Mouse (Mus musculus): ENCODE results near the gene Snx9. TPM values are rescaled to one million over a fixed set of nuclear protein-coding genes. Genes with fewer than 3 reads are reported as not detected.

The Snx9 gene
- polyA plus RNA-seq, 1 experiment from 2014 or later, result 30.6 TPM

- Histone ChIP-seq H3K4me3 (replicated peaks) (no peak overlapping the region), H3K4me2 (no peak overlapping the region), H3K9ac (replicated peaks) (no peak overlapping the region), H3K27ac (no peak overlapping the region), H3K4me1 (replicated peaks) (peaks cover 13% of the 10 kb centered on the region; the same call in 1 of the 2 replicates), H3K9me3 (no peaks in the 10 kb centered on the region), H3K27me3 (no peaks in the 10 kb centered on the region), H3K36me3 (no peaks in the 10 kb centered on the region)
- WGBS, result 83% methylated on average over 4 of the region's 4 CpGs
- ATAC-seq (ENCODE audit: insufficient number of reproducible peaks, insufficient read depth, low FRiP score, low TSS enrichment, low read depth), result no peak
These were observed 37.7 kb downstream of the Snx9 start for GRCm38 (mm10) chr17:5878878-5879277.

DNA sequence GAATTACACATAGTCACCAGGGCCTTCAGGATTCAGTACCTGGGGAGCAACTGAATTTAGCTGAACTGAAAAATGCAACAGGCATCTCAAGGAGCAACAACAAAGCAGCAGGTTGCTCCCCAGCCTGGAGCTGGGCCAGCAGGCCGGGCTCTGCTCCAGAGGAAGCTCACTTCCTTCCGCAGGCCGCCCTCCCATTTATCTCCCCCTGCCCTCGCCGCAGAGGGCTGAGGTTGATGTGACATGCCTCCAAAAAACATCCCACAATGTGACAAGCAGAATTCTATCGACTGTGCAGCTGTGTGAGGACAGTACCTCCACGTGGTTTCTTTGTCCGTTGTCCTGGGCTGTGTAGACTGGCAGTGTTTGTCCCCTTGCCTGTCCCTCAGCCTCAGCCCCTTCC is 44.3 kb downstream of the Snx9 start:
- Histone ChIP-seq H3K36me3 (peaks cover 6% of the 10 kb centered on the region), H3K27ac (0 out of 2 replicates have a peak overlapping the region, but pooled peaks have one; percentile 0), H3K4me3 (replicated peaks) (no peak overlapping the region), H3K9me3 (no peaks in the 10 kb centered on the region), H3K4me2 (no peak overlapping the region), H3K4me1 (replicated peaks) (peaks cover 5% of the 10 kb centered on the region; the same call in 1 of the 2 replicates), H3K9ac (replicated peaks) (no peak overlapping the region), H3K27me3 (no peaks in the 10 kb centered on the region)
- WGBS, result 72% methylated on average over 8 of the region's 8 CpGs
- no peak for ATAC-seq (ENCODE audit: insufficient number of reproducible peaks, insufficient read depth, low FRiP score, low TSS enrichment, low read depth)

DNA sequence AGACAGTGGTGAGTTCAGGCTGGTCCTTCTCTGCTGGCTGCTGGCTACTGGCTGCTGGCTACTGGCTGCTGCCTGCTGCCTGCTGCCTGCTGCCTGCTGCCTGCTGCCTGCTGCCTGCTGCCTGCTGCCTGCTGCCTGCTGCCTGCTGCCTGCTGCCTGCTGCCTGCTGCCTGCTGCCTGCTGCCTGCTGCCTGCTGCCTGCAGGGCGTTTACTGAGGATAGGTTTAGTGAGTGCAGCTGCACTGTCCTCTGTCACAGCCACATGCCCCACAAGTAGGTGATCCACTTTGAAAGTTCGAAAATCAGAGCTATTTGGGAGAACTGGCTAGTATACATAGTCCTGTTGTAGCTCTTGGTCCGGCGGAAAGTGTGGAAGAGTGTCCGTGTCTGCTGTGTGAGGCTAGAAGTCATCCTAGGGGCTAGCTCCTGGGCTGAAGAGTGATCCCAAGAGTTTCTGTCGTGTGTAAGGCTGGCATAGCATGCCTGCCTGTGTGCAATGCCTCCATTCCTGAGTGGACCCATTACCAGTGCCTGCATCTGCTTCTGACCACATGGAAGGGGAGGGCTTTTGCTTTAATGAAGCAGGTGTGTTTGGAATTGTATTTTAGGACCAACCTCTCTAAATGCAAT is 45.2 kb downstream of the Snx9 start:
- Histone ChIP-seq H3K27me3 (no peaks in the 10 kb centered on the region), H3K4me2 (no peak overlapping the region), H3K4me3 (replicated peaks) (no peak overlapping the region), H3K27ac (0 out of 2 replicates have a peak overlapping the region, but pooled peaks have one; percentile 23), H3K4me1 (replicated peaks) (peaks cover 5% of the 10 kb centered on the region; the same call in 1 of the 2 replicates), H3K36me3 (peaks cover 14% of the 10 kb centered on the region), H3K9me3 (no peaks in the 10 kb centered on the region), H3K9ac (replicated peaks) (no peak overlapping the region)
- 74% methylated on average over 6 of the region's 6 CpGs for WGBS
- ATAC-seq (ENCODE audit: insufficient number of reproducible peaks, insufficient read depth, low FRiP score, low TSS enrichment, low read depth), result no peak

DNA sequence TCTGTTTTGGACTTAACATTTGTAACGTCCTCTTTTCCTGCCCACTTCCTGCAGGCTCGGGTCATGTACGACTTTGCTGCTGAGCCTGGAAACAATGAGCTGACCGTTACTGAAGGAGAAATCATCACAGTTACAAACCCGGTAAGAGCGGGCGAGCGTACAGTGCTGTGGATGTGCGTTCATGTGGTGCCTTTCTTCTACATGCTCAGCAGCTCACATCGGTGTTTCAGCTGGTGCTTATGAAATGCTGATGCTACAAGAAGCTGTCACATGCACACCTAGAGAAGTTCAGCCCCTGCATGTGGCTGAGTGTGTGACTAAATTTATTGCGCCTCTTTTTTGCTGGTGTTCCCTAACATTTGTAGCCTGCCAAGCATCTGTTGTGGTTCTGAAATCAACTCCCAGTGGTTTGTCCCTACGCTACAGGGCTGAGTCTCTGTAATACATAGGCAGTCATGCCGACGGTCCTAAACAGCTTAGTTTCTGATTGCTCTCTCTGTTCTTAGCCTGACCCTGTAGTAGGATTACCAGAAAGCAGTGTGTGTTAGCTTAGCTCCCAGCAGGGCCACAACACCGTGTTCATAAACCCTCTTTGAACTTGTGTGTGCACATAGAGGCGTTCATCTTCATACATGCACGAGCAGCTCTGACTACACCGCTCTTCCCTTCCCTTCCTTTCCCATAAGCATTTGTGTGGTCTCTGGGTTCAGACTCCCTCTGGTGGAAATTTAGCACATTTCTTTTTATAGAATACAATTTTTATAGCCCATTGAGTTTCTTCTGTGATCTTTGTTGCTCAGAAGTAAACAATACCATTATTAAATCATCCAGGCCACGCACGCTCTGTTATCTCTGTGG is 46.0 kb downstream of the Snx9 start:
- peaks cover 14% of the 10 kb centered on the region for H3K36me3 ChIP-seq
- no peaks in the 10 kb centered on the region for H3K9me3 ChIP-seq
- ATAC-seq (ENCODE audit: insufficient number of reproducible peaks, insufficient read depth, low FRiP score, low TSS enrichment, low read depth), result peak; percentile 56; the same call in 1 of the 2 replicates
- H3K4me2 ChIP-seq, result no peak overlapping the region
- no peak overlapping the region for H3K9ac ChIP-seq (replicated peaks)
- H3K27me3 ChIP-seq, result no peaks in the 10 kb centered on the region
- peaks cover 5% of the 10 kb centered on the region; the same call in 1 of the 2 replicates for H3K4me1 ChIP-seq (replicated peaks)
- 78% methylated on average over 20 of the region's 20 CpGs for WGBS
- H3K4me3 ChIP-seq (replicated peaks), result no peak overlapping the region
- H3K27ac ChIP-seq, result 0 out of 2 replicates have a peak overlapping the region, but pooled peaks have one; percentile 29

DNA sequence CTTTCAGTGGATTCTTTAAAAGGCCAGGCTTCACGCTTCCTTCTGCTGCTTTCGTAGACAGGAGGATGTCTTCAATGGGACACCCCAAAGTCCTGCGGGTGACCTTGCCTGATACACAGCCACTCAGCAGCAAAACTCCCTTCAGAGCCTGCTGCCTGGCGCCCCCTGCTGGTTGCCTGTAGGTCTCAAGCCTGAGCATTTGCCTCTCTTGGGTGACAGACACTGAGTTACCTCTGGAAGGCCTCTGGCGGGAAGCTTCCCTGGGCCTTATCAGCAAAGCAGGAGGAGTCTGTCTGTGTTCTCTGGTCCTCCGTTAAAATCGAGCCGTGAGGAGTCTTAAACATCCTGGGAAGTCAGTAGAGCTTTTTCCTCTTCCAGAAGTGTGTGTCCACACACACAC is 49.3 kb downstream of the Snx9 start:
- H3K36me3 ChIP-seq, result peaks cover 16% of the 10 kb centered on the region
- no peak overlapping the region for H3K4me3 ChIP-seq (replicated peaks)
- H3K27ac ChIP-seq, result no peak overlapping the region
- H3K4me1 ChIP-seq (replicated peaks), result peaks cover 5% of the 10 kb centered on the region; the same call in 1 of the 2 replicates
- no peak for ATAC-seq (ENCODE audit: insufficient number of reproducible peaks, insufficient read depth, low FRiP score, low TSS enrichment, low read depth)
- H3K27me3 ChIP-seq, result no peaks in the 10 kb centered on the region
- no peaks in the 10 kb centered on the region for H3K9me3 ChIP-seq
- H3K4me2 ChIP-seq, result no peak overlapping the region
- no peak overlapping the region for H3K9ac ChIP-seq (replicated peaks)
- 42% methylated on average over 8 of the region's 8 CpGs for WGBS

GRCm38 (mm10) chr17:5891933-5892683 is 51.0 kb downstream of the Snx9 start:
- ATAC-seq (ENCODE audit: insufficient number of reproducible peaks, insufficient read depth, low FRiP score, low TSS enrichment, low read depth), result no peak; the same call in 1 of the 2 replicates
- H3K4me2 ChIP-seq, result no peak overlapping the region
- H3K9ac ChIP-seq (replicated peaks), result no peak overlapping the region
- no peaks in the 10 kb centered on the region for H3K9me3 ChIP-seq
- H3K36me3 ChIP-seq, result peaks cover 18% of the 10 kb centered on the region
- H3K4me3 ChIP-seq (replicated peaks), result no peak overlapping the region
- 0 out of 2 replicates have a peak overlapping the region, but pooled peaks have one; percentile 29 for H3K27ac ChIP-seq
- no peaks in the 10 kb centered on the region for H3K27me3 ChIP-seq
- 90% methylated on average over 9 of the region's 9 CpGs for WGBS
- H3K4me1 ChIP-seq (replicated peaks), result peaks cover 3% of the 10 kb centered on the region; the same call in 1 of the 2 replicates

- Histone ChIP-seq H3K4me2 (no peak overlapping the region), H3K9ac (replicated peaks) (no peak overlapping the region), H3K27ac (0 out of 2 replicates have a peak overlapping the region, but pooled peaks have one; percentile 29), H3K4me3 (replicated peaks) (no peak overlapping the region), H3K27me3 (no peaks in the 10 kb centered on the region), H3K36me3 (peaks cover 18% of the 10 kb centered on the region), H3K9me3 (no peaks in the 10 kb centered on the region), H3K4me1 (replicated peaks) (no peaks in the 10 kb centered on the region)
- no peak for ATAC-seq (ENCODE audit: insufficient number of reproducible peaks, insufficient read depth, low FRiP score, low TSS enrichment, low read depth)
- 24% methylated on average over 7 of the region's 7 CpGs for WGBS
These were observed 52.0 kb downstream of the Snx9 start for GRCm38 (mm10) chr17:5893092-5893491.

DNA sequence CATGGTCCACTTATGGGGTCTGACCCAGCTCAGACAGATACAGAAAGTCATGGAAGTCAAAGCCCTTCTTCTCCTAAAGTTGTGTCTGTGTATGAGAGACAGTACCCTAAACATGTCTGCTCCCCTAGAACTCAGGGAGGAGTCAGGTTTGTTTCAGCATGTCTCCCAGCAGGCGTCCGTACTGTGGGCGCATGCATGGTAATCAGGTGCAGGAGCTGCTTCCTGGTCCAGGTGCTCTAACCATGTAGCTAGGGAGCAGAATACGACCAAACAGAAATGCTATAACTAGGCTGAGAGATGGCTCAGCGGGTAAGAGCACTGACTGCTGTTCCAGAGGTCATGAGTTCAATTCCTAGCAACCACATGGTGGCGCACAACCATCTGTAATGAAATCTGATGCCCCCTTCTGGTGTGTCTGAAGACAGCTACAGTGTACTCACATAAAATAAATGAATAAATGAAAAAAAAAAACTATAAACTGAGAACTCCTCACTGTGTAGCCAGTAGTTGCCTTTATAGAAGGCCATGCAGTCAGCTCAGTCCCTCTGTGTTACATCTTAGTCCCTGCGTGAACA is 52.5 kb downstream of the Snx9 start:
- no peak for ATAC-seq (ENCODE audit: insufficient number of reproducible peaks, insufficient read depth, low FRiP score, low TSS enrichment, low read depth)
- Histone ChIP-seq H3K27ac (no peak overlapping the region), H3K4me2 (no peak overlapping the region), H3K4me1 (replicated peaks) (no peaks in the 10 kb centered on the region), H3K9me3 (no peaks in the 10 kb centered on the region), H3K27me3 (no peaks in the 10 kb centered on the region), H3K36me3 (peaks cover 18% of the 10 kb centered on the region), H3K9ac (replicated peaks) (no peak overlapping the region), H3K4me3 (replicated peaks) (no peak overlapping the region)
- WGBS, result 72% methylated on average over 7 of the region's 7 CpGs

- no peak overlapping the region for H3K9ac ChIP-seq (replicated peaks)
- no peaks in the 10 kb centered on the region for H3K4me1 ChIP-seq (replicated peaks)
- ATAC-seq (ENCODE audit: insufficient number of reproducible peaks, insufficient read depth, low FRiP score, low TSS enrichment, low read depth), result no peak
- H3K4me3 ChIP-seq (replicated peaks), result no peak overlapping the region
- no peak overlapping the region for H3K4me2 ChIP-seq
- WGBS, result 42% methylated on average over 4 of the region's 4 CpGs
- no peaks in the 10 kb centered on the region for H3K9me3 ChIP-seq
- H3K27ac ChIP-seq, result no peak overlapping the region
- H3K27me3 ChIP-seq, result no peaks in the 10 kb centered on the region
- peaks cover 27% of the 10 kb centered on the region for H3K36me3 ChIP-seq
These were observed 54.9 kb downstream of the Snx9 start for GRCm38 (mm10) chr17:5896066-5896465.

DNA sequence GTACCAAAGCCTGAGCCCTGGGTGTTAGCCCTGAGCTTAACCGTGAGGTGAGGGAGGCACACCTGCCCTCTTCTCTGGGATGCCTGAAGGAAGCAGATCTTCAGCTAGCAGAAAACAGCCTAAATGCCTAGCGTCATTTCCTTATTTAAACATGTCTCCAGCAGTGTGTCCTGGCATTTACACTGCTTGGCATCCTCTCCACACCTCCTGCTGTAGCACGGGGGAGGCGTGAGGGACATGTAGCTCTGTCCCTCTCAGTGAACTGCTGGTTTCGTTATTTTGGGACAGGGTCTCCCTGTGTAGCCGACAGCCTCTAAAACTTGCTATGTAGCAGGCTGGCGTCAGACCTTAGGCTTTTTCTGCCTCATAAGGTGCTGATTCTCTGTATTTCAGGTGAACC is 55.5 kb downstream of the Snx9 start:
- 87% methylated on average over 7 of the region's 7 CpGs for WGBS
- no peak overlapping the region for H3K4me3 ChIP-seq (replicated peaks)
- no peak overlapping the region for H3K9ac ChIP-seq (replicated peaks)
- no peak overlapping the region for H3K27ac ChIP-seq
- no peak overlapping the region for H3K4me2 ChIP-seq
- H3K36me3 ChIP-seq, result peaks cover 30% of the 10 kb centered on the region
- H3K27me3 ChIP-seq, result no peaks in the 10 kb centered on the region
- H3K4me1 ChIP-seq (replicated peaks), result no peaks in the 10 kb centered on the region
- no peak for ATAC-seq (ENCODE audit: insufficient number of reproducible peaks, insufficient read depth, low FRiP score, low TSS enrichment, low read depth)
- H3K9me3 ChIP-seq, result no peaks in the 10 kb centered on the region

Measured in limb, embryonic 12.5 days (tissue).